Mouse (Mus musculus) lung, embryonic 14.5 days (tissue): ENCODE data around the gene Abca1. TPM values are rescaled to one million over a fixed set of nuclear protein-coding genes. Genes with fewer than 3 reads are reported as not detected.

Experiments
- ATAC-seq: fragments of 200-750 bp; cut with Nextera tagmentation; 2 replicates; pipeline ENCODE4 v1.8.0; 2017; ENCODE audit warnings: mild to moderate bottlenecking, moderate TSS enrichment, moderate library complexity; ENCODE audit not compliant: insufficient read depth
- DNase-seq: peaks from one replicate; pipeline ENCODE4 v3.0.0-alpha.2; 2015
- H3K27ac ChIP-seq: fragments of 300-500 bp; sonication (generic); 2 replicates; pipeline ENCODE4 v1.5.1; 2014; ENCODE audit warnings: low read depth, mild to moderate bottlenecking, moderate library complexity
- H3K27me3 ChIP-seq: fragments of 300-500 bp; sonication (generic); 2 replicates; pipeline ENCODE4 v1.6.1; 2014; ENCODE audit warnings: low read length, control low read depth; ENCODE audit not compliant: insufficient read depth
- H3K36me3 ChIP-seq: fragments of 300-500 bp; sonication (generic); 2 replicates; pipeline ENCODE4 v1.6.1; 2014; ENCODE audit warnings: control low read depth; ENCODE audit not compliant: insufficient read depth
- H3K4me1 ChIP-seq: fragments of 300-500 bp; sonication (generic); 2 replicates; pipeline ENCODE4 v1.6.1; 2014; ENCODE audit warnings: antibody characterized with exemption, control low read depth; ENCODE audit not compliant: insufficient read depth
- H3K4me2 ChIP-seq: fragments of 300-500 bp; sonication (generic); 2 replicates; pipeline ENCODE4 v1.6.1; 2014; ENCODE audit warnings: mild to moderate bottlenecking
- H3K4me3 ChIP-seq: fragments of 300-500 bp; sonication (generic); 2 replicates; pipeline ENCODE4 v1.5.1; 2014; ENCODE audit warnings: low read depth, low read length
- H3K9ac ChIP-seq: fragments of 300-500 bp; sonication (generic); 2 replicates; pipeline ENCODE4 v1.6.1; 2014
- H3K9me3 ChIP-seq: fragments of 300-500 bp; sonication (generic); 2 replicates; pipeline ENCODE4 v1.6.1; 2016; ENCODE audit warnings: low read depth, low read length, control low read depth
- CTCF ChIP-seq: IDR thresholded peaks from 2 replicates; pipeline ENCODE4 v1.5.1; 2016; ENCODE audit warnings: antibody characterized with exemption, low read depth
- WGBS: fragments of 180-500 bp; shearing (Covaris S2); extraction: QIAGEN DNeasy Blood & Tissue Kit; methylation state at CpG from one replicate; pipeline ENCODE4 v1.1.7; 2014; 5-methylcytosine and 5-hydroxymethylcytosine counted together
- polyA plus RNA-seq: library from polyadenylated mRNA; unstranded; fragments of >200 nt; fragmentation: Nextera tagmentation; extraction: Ambion mirVana; gene quantifications from 2 replicates; pipeline ENCODE4 v1.2.1, GENCODE M21; 2014

Abca1 gene
- polyA plus RNA-seq, 1 experiment from 2014 or later = 13.6 TPM

GRCm38 (mm10) chr4:53165231-53165630 is 5.5 kb upstream of the Abca1 start:
- no peaks in the 10 kb centered on the region for H3K9me3 ChIP-seq
- 81% methylated on average over 22 of the region's 25 CpGs for WGBS
- no peaks in the 10 kb centered on the region for H3K27me3 ChIP-seq
- H3K27ac ChIP-seq = no peak overlapping the region
- H3K4me1 ChIP-seq = no peaks in the 10 kb centered on the region
- H3K9ac ChIP-seq = no peak overlapping the region
- ATAC-seq = no peak
- no peak overlapping the region for H3K4me2 ChIP-seq
- no peak for TF ChIP-seq CTCF
- DNase-seq = no peak
- no peaks in the 10 kb centered on the region for H3K36me3 ChIP-seq
- H3K4me3 ChIP-seq = no peak overlapping the region

- no peaks in the 10 kb centered on the region for H3K4me1 ChIP-seq
- H3K9ac ChIP-seq = peak overlapping the region; percentile 60
- ATAC-seq = peak; percentile 35
- peak overlapping the region; percentile 53 for H3K4me3 ChIP-seq
- H3K36me3 ChIP-seq = no peaks in the 10 kb centered on the region
- DNase-seq = peak; percentile 63
- no peaks in the 10 kb centered on the region for H3K27me3 ChIP-seq
- TF ChIP-seq CTCF = no peak
- peak overlapping the region; percentile 68 for H3K4me2 ChIP-seq
- H3K9me3 ChIP-seq = no peaks in the 10 kb centered on the region
- H3K27ac ChIP-seq = peak overlapping the region; percentile 73
- WGBS = 1% methylated on average over 20 of the region's 20 CpGs
Measured at GRCm38 (mm10) chr4:53159176-53159575, 519 bp downstream of the Abca1 start.

- peak; percentile 81 for ATAC-seq
Measured at GRCm38 (mm10) chr4:53158634-53159033, 1.1 kb downstream of the Abca1 start.

GRCm38 (mm10) chr4:53155471-53155870 is 4.2 kb downstream of the Abca1 start:
- no peak overlapping the region for H3K4me3 ChIP-seq
- H3K27me3 ChIP-seq = no peaks in the 10 kb centered on the region
- H3K27ac ChIP-seq = no peak overlapping the region
- no peak for TF ChIP-seq CTCF
- H3K9ac ChIP-seq = no peak overlapping the region
- ATAC-seq = no peak
- peak; percentile 39 for DNase-seq
- 50% methylated on average over 11 of the region's 11 CpGs for WGBS
- H3K4me2 ChIP-seq = no peak overlapping the region
- no peaks in the 10 kb centered on the region for H3K9me3 ChIP-seq
- peaks cover 7% of the 10 kb centered on the region for H3K4me1 ChIP-seq
- H3K36me3 ChIP-seq = no peaks in the 10 kb centered on the region

More at GRCm38 (mm10) chr4:53158634-53159033, 1.1 kb downstream of the Abca1 start:
- Histone ChIP-seq H3K9me3 (no peaks in the 10 kb centered on the region), H3K9ac (peak overlapping the region; percentile 60), H3K27ac (peak overlapping the region; percentile 73), H3K4me1 (no peaks in the 10 kb centered on the region), H3K27me3 (no peaks in the 10 kb centered on the region), H3K4me3 (peak overlapping the region; percentile 53), H3K36me3 (no peaks in the 10 kb centered on the region), H3K4me2 (peak overlapping the region; percentile 68)
- WGBS = under 1% methylated on average over 18 of the region's 18 CpGs
- TF ChIP-seq CTCF = peak; percentile 69
- DNase-seq = peak; percentile 86

- no peak overlapping the region for H3K4me2 ChIP-seq
- H3K9me3 ChIP-seq = no peaks in the 10 kb centered on the region
- no peaks in the 10 kb centered on the region for H3K36me3 ChIP-seq
- no peak overlapping the region for H3K9ac ChIP-seq
- no peak for TF ChIP-seq CTCF
- WGBS = 41% methylated on average over 6 of the region's 6 CpGs
- peaks cover 7% of the 10 kb centered on the region for H3K4me1 ChIP-seq
- H3K27me3 ChIP-seq = no peaks in the 10 kb centered on the region
- DNase-seq (no peak), ATAC-seq (no peak)
- no peak overlapping the region for H3K4me3 ChIP-seq
- no peak overlapping the region for H3K27ac ChIP-seq
Measured at GRCm38 (mm10) chr4:53153711-53154110, 6.0 kb downstream of the Abca1 start.

GRCm38 (mm10) chr4:53153061-53153460 is 6.6 kb downstream of the Abca1 start:
- ATAC-seq = no peak
- no peak for DNase-seq
- peaks cover 7% of the 10 kb centered on the region for H3K4me1 ChIP-seq
- no peak overlapping the region for H3K27ac ChIP-seq
- H3K9ac ChIP-seq = no peak overlapping the region
- 62% methylated on average over 4 of the region's 4 CpGs for WGBS
- H3K4me3 ChIP-seq = no peak overlapping the region
- H3K27me3 ChIP-seq = no peaks in the 10 kb centered on the region
- no peak overlapping the region for H3K4me2 ChIP-seq
- no peak for TF ChIP-seq CTCF
- no peaks in the 10 kb centered on the region for H3K9me3 ChIP-seq
- no peaks in the 10 kb centered on the region for H3K36me3 ChIP-seq

- H3K4me2 ChIP-seq = no peak overlapping the region
- no peaks in the 10 kb centered on the region for H3K9me3 ChIP-seq
- 34% methylated on average over 5 of the region's 5 CpGs for WGBS
- no peak for TF ChIP-seq CTCF
- DNase-seq = no peak
- no peak overlapping the region for H3K27ac ChIP-seq
- H3K4me1 ChIP-seq = peaks cover 9% of the 10 kb centered on the region
- H3K27me3 ChIP-seq = no peaks in the 10 kb centered on the region
- ATAC-seq = no peak
- H3K4me3 ChIP-seq = no peak overlapping the region
- H3K9ac ChIP-seq = no peak overlapping the region
- no peaks in the 10 kb centered on the region for H3K36me3 ChIP-seq
Measured at GRCm38 (mm10) chr4:53152655-53153054, 7.0 kb downstream of the Abca1 start.

GRCm38 (mm10) chr4:53150516-53150915 is 9.2 kb downstream of the Abca1 start:
- no peak for ATAC-seq
- no peak overlapping the region for H3K27ac ChIP-seq
- no peaks in the 10 kb centered on the region for H3K36me3 ChIP-seq
- no peak overlapping the region for H3K9ac ChIP-seq
- TF ChIP-seq CTCF = no peak
- H3K4me2 ChIP-seq = no peak overlapping the region
- peaks cover 16% of the 10 kb centered on the region for H3K4me1 ChIP-seq
- WGBS = 88% methylated on average over 8 of the region's 8 CpGs
- no peak for DNase-seq
- H3K4me3 ChIP-seq = no peak overlapping the region
- H3K9me3 ChIP-seq = no peaks in the 10 kb centered on the region
- H3K27me3 ChIP-seq = no peaks in the 10 kb centered on the region
